Mouse (Mus musculus) spleen, adult 2 months (tissue): ENCODE data around the gene Prex1. TPM values are rescaled to one million over a fixed set of nuclear protein-coding genes. Genes with fewer than 3 reads are reported as not detected.

Experiments used
- DNase-seq, 2 experiments: peaks; one replicate each; pipeline versions ENCODE4 v3.0.0 to v3.0.0-alpha.2; 2012 to 2021; ENCODE audit warnings: low spot score in 2 of 2, low read depth in 1 of 2
- H3K27ac ChIP-seq: fragments of 200-500 bp; 2 replicates; pipeline ENCODE4 v1.5.1; 2012; ENCODE audit warnings: low read length, inconsistent platforms; ENCODE audit not compliant: insufficient read depth
- H3K27me3 ChIP-seq: fragments of 200-500 bp; 2 replicates; pipeline ENCODE4 v1.6.1; 2012; ENCODE audit warnings: mild to moderate bottlenecking, moderate library complexity, low read length, inconsistent platforms; ENCODE audit not compliant: control insufficient read depth, insufficient read depth
- H3K36me3 ChIP-seq: fragments of 200-500 bp; 2 replicates; pipeline ENCODE4 v1.6.1; 2012; ENCODE audit warnings: mild to moderate bottlenecking, low read length, inconsistent platforms; ENCODE audit not compliant: control insufficient read depth, insufficient read depth
- H3K4me1 ChIP-seq: fragments of 200-500 bp; 2 replicates; pipeline ENCODE4 v1.6.1; 2011; ENCODE audit warnings: inconsistent platforms; ENCODE audit not compliant: control insufficient read depth, insufficient read depth, insufficient read length
- H3K4me3 ChIP-seq: fragments of 200-500 bp; 2 replicates; pipeline ENCODE4 v1.5.1; 2011; ENCODE audit warnings: mild to moderate bottlenecking, inconsistent platforms; ENCODE audit not compliant: insufficient read depth, insufficient read length; ENCODE audit errors: extremely low read depth
- CTCF ChIP-seq: fragments of 200-500 bp; IDR thresholded peaks from 2 replicates; pipeline ENCODE4 v1.5.1; 2011; ENCODE audit warnings: mild to moderate bottlenecking, inconsistent platforms; ENCODE audit not compliant: insufficient read depth, insufficient read length, insufficient replicate concordance; ENCODE audit errors: extremely low read depth
- POLR2A ChIP-seq: fragments of 200-500 bp; IDR thresholded peaks from 2 replicates; pipeline ENCODE4 v1.6.1; 2011; ENCODE audit warnings: low read depth, low read length, inconsistent platforms
- WGBS: fragments of 180-500 bp; shearing (Covaris S2); methylation state at CpG from one replicate; pipeline ENCODE4 v1.1.7; 2018; 5-methylcytosine and 5-hydroxymethylcytosine counted together
- polyA plus RNA-seq: library from polyadenylated mRNA; depleted of rRNA; stranded (reverse); fragments of >200 nt; gene quantifications from 2 replicates; pipeline ENCODE4 v1.2.3, GENCODE M21; 2012

Gene Prex1
- polyA plus RNA-seq, 1 experiment: 123 TPM

DNA sequence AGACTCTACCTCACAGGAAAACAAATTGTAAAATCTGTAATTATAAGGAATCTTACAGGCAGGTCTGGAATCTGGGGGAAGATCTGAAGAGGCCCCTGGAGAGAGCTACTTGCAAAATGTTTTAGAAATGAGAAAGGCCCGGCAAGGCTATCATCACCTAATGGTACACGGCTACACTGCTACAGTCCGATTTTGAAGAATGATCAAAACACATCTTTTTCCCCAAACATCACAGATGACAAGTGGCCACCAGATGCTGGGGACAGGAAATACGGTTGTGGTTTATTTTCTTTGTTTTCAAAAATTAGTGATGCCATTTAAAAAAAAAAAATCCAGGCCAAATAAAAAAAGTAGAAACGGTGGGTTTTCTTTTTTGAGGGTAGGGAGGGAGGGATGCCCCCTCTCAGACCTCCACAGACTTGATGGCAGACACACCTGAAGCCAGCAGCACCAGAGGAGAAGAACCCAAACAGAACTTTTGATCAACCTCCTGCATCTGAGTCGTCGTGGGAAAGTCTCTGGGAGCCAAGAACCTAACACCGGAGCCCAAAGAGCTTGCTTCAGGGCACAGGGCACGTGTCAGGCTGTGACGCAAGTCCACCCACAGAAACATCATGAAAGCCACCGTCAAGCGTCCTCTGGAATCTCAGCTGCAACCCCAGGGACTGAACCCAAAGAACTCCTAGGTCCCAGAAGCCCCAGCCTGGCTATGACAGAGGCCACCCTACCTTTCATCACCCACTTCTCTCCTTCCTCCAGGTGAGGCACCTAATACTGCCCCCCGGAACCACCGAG lies 41.3 kb downstream of the Prex1 start:
- DNase-seq: peak in 1 of 2 experiments; percentile 30
- Histone ChIP-seq H3K4me3 (no peak overlapping the region), H3K36me3 (no peaks in the 10 kb centered on the region), H3K27ac (peak overlapping the region; percentile 9), H3K4me1 (peaks cover 33% of the 10 kb centered on the region; the same call in 1 of the 2 replicates), H3K27me3 (no peaks in the 10 kb centered on the region)
- no peak for TF ChIP-seq CTCF
- no peak for TF ChIP-seq POLR2A
- 42% methylated on average over 14 of the region's 14 CpGs for WGBS

DNA sequence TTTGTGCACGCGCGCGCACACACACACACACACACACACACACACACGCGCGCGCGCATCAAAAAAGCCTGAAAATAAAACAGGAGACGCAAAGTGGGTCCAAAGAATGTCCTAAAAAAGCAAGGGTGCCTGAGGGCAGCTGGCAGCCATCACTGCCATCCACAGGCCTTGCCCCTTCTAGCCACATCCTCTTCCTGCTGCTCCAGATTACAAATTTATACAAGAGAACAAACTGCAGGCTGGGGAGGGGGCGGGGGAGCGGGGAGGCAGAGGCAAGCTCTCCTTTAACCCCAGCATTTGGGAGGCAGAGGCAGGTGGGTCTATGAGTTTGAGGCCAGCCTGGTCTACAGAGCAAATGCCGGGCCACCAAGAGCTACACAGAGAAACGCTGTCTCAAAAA lies 42.0 kb downstream of the Prex1 start:
- TF ChIP-seq POLR2A: no peak
- TF ChIP-seq CTCF: no peak
- Histone ChIP-seq H3K4me3 (no peak overlapping the region), H3K27ac (peak overlapping the region; percentile 74), H3K4me1 (peaks cover 38% of the 10 kb centered on the region; the same call in 1 of the 2 replicates), H3K27me3 (no peaks in the 10 kb centered on the region), H3K36me3 (no peaks in the 10 kb centered on the region)
- no peak for DNase-seq
- 38% methylated on average over 14 of the region's 14 CpGs for WGBS

DNA sequence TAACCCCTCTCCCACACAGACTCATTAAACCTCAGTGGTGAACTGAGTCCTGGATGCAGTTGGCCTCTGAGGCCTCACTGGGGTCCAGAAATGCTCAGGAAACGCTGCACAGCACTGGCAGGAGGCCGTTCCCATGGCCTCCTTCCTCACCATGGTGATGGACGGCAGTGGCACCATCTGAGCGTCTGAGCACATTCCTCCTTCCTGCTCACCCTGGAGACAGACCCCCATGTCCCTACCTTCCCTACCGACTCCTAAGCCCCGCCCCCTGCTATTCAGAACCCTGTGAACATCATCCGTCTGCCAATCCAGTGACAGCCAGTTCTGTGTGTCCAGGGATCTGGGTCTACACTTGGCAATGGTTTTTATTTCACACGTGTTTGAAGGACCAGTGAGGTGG lies 42.6 kb downstream of the Prex1 start:
- WGBS: 58% methylated on average over 8 of the region's 8 CpGs
- no peak for DNase-seq
- peaks cover 42% of the 10 kb centered on the region; the same call in 1 of the 2 replicates for H3K4me1 ChIP-seq
- H3K36me3 ChIP-seq: no peaks in the 10 kb centered on the region
- no peaks in the 10 kb centered on the region for H3K27me3 ChIP-seq
- peak overlapping the region; percentile 74 for H3K27ac ChIP-seq
- TF ChIP-seq POLR2A (no peak), CTCF (no peak)
- H3K4me3 ChIP-seq: no peak overlapping the region

DNA sequence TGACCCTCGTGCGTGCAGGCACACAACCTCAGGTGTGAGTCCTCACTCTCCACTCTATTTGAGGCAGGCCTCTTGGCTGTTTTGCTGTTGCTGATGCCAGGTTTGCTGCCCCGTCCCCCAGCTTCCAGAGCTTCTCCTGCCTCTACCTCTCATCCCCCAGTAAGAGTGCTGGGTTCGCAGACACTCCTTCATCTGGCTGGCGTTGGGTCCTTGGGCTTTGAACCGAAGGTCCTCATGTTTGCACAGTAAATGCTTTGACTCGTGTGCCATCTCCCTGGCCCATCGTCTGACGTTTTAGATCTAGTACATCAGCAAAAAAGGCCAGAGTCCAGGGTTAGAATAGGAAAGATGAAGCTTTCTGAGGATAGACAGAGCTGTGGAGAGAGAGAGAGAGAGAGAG lies 43.7 kb downstream of the Prex1 start:
- WGBS: 88% methylated on average over 9 of the region's 9 CpGs

DNA sequence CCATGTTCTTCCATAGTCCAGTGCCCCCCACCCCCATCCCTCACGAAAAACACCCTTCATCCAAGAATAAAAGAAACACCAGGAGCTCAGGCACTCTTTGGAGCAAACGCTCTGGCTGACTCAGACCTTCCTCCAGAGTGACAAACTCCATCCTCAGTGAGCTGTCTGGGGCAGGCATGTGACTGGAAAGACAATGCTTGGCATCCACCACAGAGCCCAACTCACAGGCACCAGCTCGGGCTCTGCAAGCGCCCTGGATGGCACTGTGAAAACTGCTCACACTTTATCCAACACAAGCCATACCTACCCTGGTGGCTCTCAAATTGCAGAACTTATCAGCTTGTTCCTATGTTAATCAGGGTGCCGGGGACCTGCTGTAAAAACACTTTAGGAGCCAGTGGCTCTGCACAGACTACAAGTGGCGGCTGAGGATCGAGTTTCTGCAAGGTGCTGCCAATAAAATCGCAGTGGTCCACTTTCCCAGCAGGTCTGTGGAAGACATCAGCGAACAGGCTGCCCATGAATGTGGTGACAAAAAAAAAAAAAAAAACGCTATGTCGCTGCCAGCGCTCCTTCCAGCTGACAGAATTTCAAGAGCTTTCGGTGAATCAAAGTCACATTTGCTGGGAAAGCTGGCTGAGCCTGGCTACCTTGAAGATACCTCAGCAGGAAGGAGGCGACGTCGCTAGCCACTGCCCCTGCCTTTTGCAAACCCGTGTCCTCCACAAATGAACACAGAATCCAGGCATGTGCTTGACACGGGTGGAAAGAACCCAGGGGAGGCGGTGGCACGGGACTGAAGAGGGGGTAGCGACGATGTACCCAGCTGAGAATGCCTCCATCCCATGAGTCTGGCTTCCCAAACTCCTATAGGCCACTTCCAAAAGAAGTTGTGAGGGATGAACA lies 45.6 kb downstream of the Prex1 start:
- no peaks in the 10 kb centered on the region for H3K27me3 ChIP-seq
- DNase-seq: no peak
- no peaks in the 10 kb centered on the region for H3K36me3 ChIP-seq
- H3K4me3 ChIP-seq: no peak overlapping the region
- H3K27ac ChIP-seq: no peak overlapping the region
- whole genome bisulfite sequencing: 81% methylated on average over 22 of the region's 22 CpGs
- peaks cover 51% of the 10 kb centered on the region; the same call in 1 of the 2 replicates for H3K4me1 ChIP-seq
- TF ChIP-seq CTCF (no peak), POLR2A (no peak)

More for the DNA sequence above, 43.7 kb downstream of the Prex1 start:
- no peak for DNase-seq
- no peak for TF ChIP-seq CTCF
- TF ChIP-seq POLR2A: no peak
- peaks cover 48% of the 10 kb centered on the region; the same call in 1 of the 2 replicates for H3K4me1 ChIP-seq
- no peak overlapping the region for H3K4me3 ChIP-seq
- H3K27me3 ChIP-seq: no peaks in the 10 kb centered on the region
- no peak overlapping the region for H3K27ac ChIP-seq
- H3K36me3 ChIP-seq: no peaks in the 10 kb centered on the region

DNA sequence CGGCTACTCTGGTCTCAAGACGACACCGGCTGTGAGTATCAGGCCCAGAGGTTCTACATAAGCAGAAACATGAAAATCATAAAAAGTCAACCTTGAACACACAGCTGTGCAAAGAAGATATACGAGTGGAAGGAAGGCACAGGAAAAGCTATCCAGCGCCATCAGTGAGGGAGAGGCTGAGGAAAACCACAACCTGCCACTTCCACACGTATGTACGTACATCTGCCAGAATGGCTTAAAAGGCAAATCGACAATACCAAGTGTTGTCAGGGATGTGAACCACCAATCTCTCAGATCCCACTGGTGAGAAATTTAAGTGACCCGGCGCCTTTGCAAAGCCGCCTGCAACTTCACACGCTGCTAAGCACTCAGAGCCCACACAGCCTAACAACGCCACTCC lies 47.5 kb downstream of the Prex1 start:
- H3K4me3 ChIP-seq: no peak overlapping the region
- no peaks in the 10 kb centered on the region for H3K36me3 ChIP-seq
- no peak for DNase-seq
- WGBS: 64% methylated on average over 13 of the region's 13 CpGs
- TF ChIP-seq CTCF (no peak), POLR2A (no peak)
- no peaks in the 10 kb centered on the region for H3K27me3 ChIP-seq
- peaks cover 48% of the 10 kb centered on the region; the same call in 1 of the 2 replicates for H3K4me1 ChIP-seq
- H3K27ac ChIP-seq: 0 out of 2 replicates have a peak overlapping the region, but pooled peaks have one; percentile 19
